Mouse (Mus musculus): ENCODE results near the gene Maco1.

DNA sequence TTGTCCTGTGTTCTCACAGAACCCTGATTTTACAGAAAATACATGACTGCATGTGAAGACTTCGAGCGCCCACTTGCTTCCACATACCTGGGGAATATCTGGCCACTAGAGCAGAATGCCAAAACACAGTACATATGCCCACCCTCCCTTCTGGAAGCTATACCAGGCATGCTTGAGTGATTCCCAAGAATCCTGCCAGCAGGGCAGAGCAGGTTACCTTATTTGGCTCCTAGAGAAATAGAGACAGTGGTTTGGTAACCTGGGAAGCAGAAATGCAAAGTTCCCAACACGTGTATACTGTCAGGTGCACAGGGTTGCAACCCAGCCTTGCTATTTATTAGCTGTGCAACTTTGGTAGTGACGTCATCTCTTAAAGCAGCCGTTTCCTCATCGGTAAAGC is 8.7 kb upstream of the Maco1 start:
- TF ChIP-seq POLR2A (IDR thresholded peaks at IDR 0.05; ENCODE audit: extremely low read depth, insufficient read depth, low read length) (no peak), CTCF (IDR thresholded peaks at IDR 0.05; ENCODE audit: extremely low read depth, insufficient read depth, low read length) (no peak)
